Mouse (Mus musculus): ENCODE data around the gene Samd1. TPM values are rescaled to one million over a fixed set of nuclear protein-coding genes. Genes with fewer than 3 reads are reported as not detected.

Gene Samd1
- polyA plus RNA-seq (2014; fragmentation: Nextera tagmentation; extraction: Ambion mirVana) = 15.4 and 17.6 TPM in 2 replicates

DNA sequence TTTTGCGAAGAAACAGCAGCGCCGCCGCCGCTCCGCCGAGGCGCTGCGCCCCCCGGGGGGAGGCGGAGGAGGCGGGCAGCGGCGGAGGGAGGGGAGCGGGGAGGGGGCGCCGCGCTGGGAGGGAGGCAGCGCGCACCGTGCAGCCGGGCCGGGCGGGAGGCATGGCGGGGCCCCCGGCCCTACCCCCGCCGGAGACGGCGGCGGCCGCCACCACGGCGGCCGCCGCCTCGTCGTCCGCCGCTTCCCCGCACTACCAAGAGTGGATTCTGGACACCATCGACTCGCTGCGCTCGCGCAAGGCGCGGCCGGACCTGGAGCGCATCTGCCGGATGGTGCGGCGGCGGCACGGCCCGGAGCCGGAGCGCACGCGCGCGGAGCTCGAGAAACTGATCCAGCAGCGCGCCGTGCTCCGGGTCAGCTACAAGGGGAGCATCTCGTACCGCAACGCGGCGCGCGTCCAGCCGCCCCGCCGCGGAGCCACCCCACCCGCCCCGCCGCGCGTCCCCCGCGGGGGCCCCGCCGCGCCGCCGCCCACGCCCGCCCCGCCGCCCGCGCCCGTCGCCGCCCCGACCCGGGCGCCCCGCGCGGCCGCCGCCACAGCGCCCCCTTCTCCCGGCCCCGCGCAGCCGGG, at the start of gene Samd1:
Gene Samd1, plus strand, starts transcription at position 162 of the 631 bp plus-strand sequence.
- no peaks in the 10 kb centered on the region for H3K27me3 ChIP-seq (replicated peaks; ENCODE audit: control insufficient read depth, insufficient read depth, low read length)
- peak within 1 kb of the TSS; percentile 79 for H3K9ac ChIP-seq (ENCODE audit: low read length)
- H3K27ac ChIP-seq (ENCODE audit: low read depth) = peak within 1 kb of the TSS; percentile 97
- WGBS = 1% methylated on average over 42 of the region's 112 CpGs
- H3K4me3 ChIP-seq (ENCODE audit: low read depth, low read length) = peak within 1 kb of the TSS; percentile 76
- H3K36me3 ChIP-seq (ENCODE audit: control insufficient read depth, insufficient read depth, low read length) = peaks cover 45% of the 10 kb centered on the region
- ATAC-seq (replicated peaks; ENCODE audit: low FRiP score, low TSS enrichment, low read depth) = 0 out of 2 replicates have a peak, but pooled peaks have one; percentile 7
- peaks cover 17% of the 10 kb centered on the region for H3K4me1 ChIP-seq (replicated peaks; ENCODE audit: control insufficient read depth, insufficient read depth, low read length)
- no peaks in the 10 kb centered on the region for H3K9me3 ChIP-seq (ENCODE audit: control insufficient read depth, low read length)
- peak within 1 kb of the TSS; percentile 81 for H3K4me2 ChIP-seq (ENCODE audit: low read length)
- peak; percentile 78 for DNase-seq (ENCODE audit: low spot score)

DNA sequence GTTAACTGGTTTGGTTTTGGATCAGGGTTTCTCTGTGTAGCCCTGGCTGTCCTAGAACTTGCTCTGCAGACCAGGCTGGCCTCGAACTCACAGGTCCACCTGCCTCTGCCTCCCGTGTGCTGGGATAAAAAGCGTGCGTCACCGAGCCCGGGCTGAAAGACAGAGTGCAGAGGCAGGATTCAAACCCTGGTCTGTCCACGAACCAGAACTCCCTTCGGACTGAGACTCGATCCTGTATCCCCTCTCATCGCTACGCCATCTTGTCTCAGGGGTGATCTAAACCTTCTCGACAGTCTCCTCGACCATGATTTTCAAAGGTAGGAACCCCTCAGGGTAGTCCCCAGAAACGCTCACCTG, 42.7 kb upstream of the Samd1 start:
- Histone ChIP-seq H3K4me2 (ENCODE audit: low read length) (peak overlapping the region; percentile 56), H3K36me3 (ENCODE audit: control insufficient read depth, insufficient read depth, low read length) (no peaks in the 10 kb centered on the region), H3K9ac (ENCODE audit: low read length) (peak overlapping the region; percentile 45), H3K4me3 (ENCODE audit: low read depth, low read length) (peak overlapping the region; percentile 74), H3K27me3 (replicated peaks; ENCODE audit: control insufficient read depth, insufficient read depth, low read length) (no peaks in the 10 kb centered on the region), H3K9me3 (ENCODE audit: control insufficient read depth, low read length) (no peaks in the 10 kb centered on the region), H3K4me1 (replicated peaks; ENCODE audit: control insufficient read depth, insufficient read depth, low read length) (peaks cover 10% of the 10 kb centered on the region), H3K27ac (ENCODE audit: low read depth) (no peak overlapping the region)
- 2% methylated on average over 14 of the region's 14 CpGs for WGBS
- no peak for ATAC-seq (replicated peaks; ENCODE audit: low FRiP score, low TSS enrichment, low read depth)
- DNase-seq (ENCODE audit: low spot score) = no peak

DNA sequence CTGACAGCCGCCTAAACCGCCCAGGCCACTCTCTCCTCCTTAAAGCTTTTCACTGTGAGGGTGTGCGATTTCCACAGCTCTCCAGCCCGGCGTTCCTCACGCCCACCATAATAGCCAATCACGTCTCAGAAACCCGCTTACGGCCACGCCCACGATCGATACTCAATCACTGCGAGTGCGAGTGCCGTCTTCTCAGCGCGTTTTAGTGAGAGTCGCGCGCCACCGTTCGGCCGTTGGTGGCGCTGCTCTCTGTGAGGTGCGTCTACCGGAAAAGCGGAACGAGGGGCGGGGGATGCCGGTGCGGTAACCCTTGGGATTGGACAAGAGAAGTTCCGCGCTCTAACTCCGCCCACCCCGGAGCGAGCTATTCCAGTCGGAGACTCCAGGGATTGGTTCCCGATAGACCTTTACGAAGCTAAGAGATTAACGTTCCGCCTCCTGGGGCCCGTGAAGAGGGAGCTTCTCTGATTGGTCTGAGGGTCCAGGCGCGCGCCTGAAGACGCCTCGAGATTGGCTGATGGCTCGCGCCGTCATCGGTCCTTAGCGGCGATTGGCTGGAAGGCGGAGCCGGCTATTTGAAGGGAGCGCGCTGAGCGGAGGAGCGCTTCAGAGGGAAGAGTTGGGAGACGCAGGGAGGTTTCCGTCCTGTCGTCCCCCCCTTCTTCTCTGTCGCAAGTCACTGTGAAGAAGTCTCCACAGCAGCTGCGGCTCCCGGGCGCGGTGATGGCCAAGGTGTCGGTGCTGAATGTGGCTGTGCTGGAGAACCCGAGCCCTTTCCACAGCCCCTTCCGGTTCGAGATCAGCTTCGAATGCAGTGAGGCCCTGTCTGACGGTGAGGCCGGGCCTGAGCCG, 42.1 kb upstream of the Samd1 start, which contains the start of the genes Gm10644 and Asf1b:
Gene Gm10644, minus strand, starts transcription at position 100 of the 852 bp plus-strand sequence.
Gene Asf1b, plus strand, starts transcription at position 402 of the 852 bp plus-strand sequence.
- Histone ChIP-seq H3K9me3 (ENCODE audit: control insufficient read depth, low read length) (no peaks in the 10 kb centered on the region), H3K4me2 (ENCODE audit: low read length) (peak within 1 kb of the TSS; percentile 72), H3K4me1 (replicated peaks; ENCODE audit: control insufficient read depth, insufficient read depth, low read length) (peaks cover 10% of the 10 kb centered on the region), H3K27ac (ENCODE audit: low read depth) (no peak within 1 kb of the TSS), H3K4me3 (ENCODE audit: low read depth, low read length) (peak within 1 kb of the TSS; percentile 74), H3K9ac (ENCODE audit: low read length) (peak within 1 kb of the TSS; percentile 56), H3K36me3 (ENCODE audit: control insufficient read depth, insufficient read depth, low read length) (no peaks in the 10 kb centered on the region), H3K27me3 (replicated peaks; ENCODE audit: control insufficient read depth, insufficient read depth, low read length) (no peaks in the 10 kb centered on the region)
- under 1% methylated on average over 74 of the region's 75 CpGs for WGBS
- DNase-seq (ENCODE audit: low spot score) = peak; percentile 96
- ATAC-seq (replicated peaks; ENCODE audit: low FRiP score, low TSS enrichment, low read depth) = peak; percentile 99

GRCm38 (mm10) chr8:83955958-83956218, 41.6 kb upstream of the Samd1 start:
- Histone ChIP-seq H3K4me3 (ENCODE audit: low read depth, low read length) (peak overlapping the region; percentile 74), H3K36me3 (ENCODE audit: control insufficient read depth, insufficient read depth, low read length) (no peaks in the 10 kb centered on the region), H3K4me1 (replicated peaks; ENCODE audit: control insufficient read depth, insufficient read depth, low read length) (peaks cover 10% of the 10 kb centered on the region), H3K27ac (ENCODE audit: low read depth) (no peak overlapping the region), H3K27me3 (replicated peaks; ENCODE audit: control insufficient read depth, insufficient read depth, low read length) (no peaks in the 10 kb centered on the region), H3K9me3 (ENCODE audit: control insufficient read depth, low read length) (no peaks in the 10 kb centered on the region), H3K4me2 (ENCODE audit: low read length) (peak overlapping the region; percentile 72), H3K9ac (ENCODE audit: low read length) (peak overlapping the region; percentile 56)
- ATAC-seq (replicated peaks; ENCODE audit: low FRiP score, low TSS enrichment, low read depth) (no peak), DNase-seq (ENCODE audit: low spot score) (no peak)
- 4% methylated on average over 15 of the region's 15 CpGs for WGBS

GRCm38 (mm10) chr8:83956789-83957188, 40.7 kb upstream of the Samd1 start:
- Histone ChIP-seq H3K27me3 (replicated peaks; ENCODE audit: control insufficient read depth, insufficient read depth, low read length) (no peaks in the 10 kb centered on the region), H3K9me3 (ENCODE audit: control insufficient read depth, low read length) (no peaks in the 10 kb centered on the region), H3K27ac (ENCODE audit: low read depth) (no peak overlapping the region), H3K9ac (ENCODE audit: low read length) (peak overlapping the region; percentile 56; the same call in 1 of the 2 replicates), H3K4me3 (ENCODE audit: low read depth, low read length) (peak overlapping the region; percentile 74), H3K36me3 (ENCODE audit: control insufficient read depth, insufficient read depth, low read length) (no peaks in the 10 kb centered on the region), H3K4me2 (ENCODE audit: low read length) (peak overlapping the region; percentile 72), H3K4me1 (replicated peaks; ENCODE audit: control insufficient read depth, insufficient read depth, low read length) (peaks cover 10% of the 10 kb centered on the region)
- DNase-seq (ENCODE audit: low spot score) = no peak
- WGBS = 20% methylated on average over 1 of the region's 1 CpGs
- ATAC-seq (replicated peaks; ENCODE audit: low FRiP score, low TSS enrichment, low read depth) = no peak

DNA sequence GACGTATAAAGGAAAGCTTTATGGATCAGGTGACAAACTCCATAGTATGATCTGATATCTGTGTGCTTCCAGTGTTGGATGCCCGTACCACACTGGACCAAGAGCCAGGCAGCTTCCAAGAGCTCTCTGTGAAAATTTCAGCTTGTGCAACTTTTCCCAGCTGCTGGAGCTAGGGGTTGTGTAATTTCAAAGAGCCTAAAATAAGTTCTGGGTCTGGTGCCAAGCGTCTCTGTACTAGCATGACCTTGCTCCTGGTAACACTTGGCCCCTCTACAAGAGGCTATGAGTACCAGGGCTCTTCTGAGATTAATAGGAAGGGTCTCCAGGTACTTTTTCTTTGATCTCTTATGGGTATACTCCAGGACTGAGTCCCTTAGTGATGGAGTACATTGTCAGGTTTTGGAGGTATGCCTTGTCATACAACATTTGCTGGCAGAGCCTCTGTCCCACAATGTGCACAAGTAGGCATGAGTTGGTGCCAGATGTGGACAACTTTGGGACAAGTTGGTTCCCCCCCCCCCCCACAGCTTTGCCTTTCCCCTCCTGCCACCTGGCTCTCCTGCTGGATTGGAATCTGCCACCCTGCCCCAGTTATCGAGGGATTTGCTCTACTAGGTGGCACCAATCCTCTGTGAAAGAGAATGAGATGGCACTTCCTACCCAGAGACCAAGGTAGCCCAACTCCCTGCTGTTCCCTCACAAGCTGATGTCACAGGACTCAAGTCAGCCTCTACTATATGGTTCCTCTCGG, 33.3 kb upstream of the Samd1 start:
- no peaks in the 10 kb centered on the region for H3K4me1 ChIP-seq (replicated peaks; ENCODE audit: control insufficient read depth, insufficient read depth, low read length)
- no peak overlapping the region for H3K27ac ChIP-seq (ENCODE audit: low read depth)
- ATAC-seq (replicated peaks; ENCODE audit: low FRiP score, low TSS enrichment, low read depth) = no peak
- H3K4me2 ChIP-seq (ENCODE audit: low read length) = no peak overlapping the region
- 89% methylated on average over 5 of the region's 5 CpGs for WGBS
- H3K27me3 ChIP-seq (replicated peaks; ENCODE audit: control insufficient read depth, insufficient read depth, low read length) = no peaks in the 10 kb centered on the region
- no peak for DNase-seq (ENCODE audit: low spot score)
- peaks cover 32% of the 10 kb centered on the region for H3K36me3 ChIP-seq (ENCODE audit: control insufficient read depth, insufficient read depth, low read length)
- H3K9me3 ChIP-seq (ENCODE audit: control insufficient read depth, low read length) = no peaks in the 10 kb centered on the region
- no peak overlapping the region for H3K4me3 ChIP-seq (ENCODE audit: low read depth, low read length)
- H3K9ac ChIP-seq (ENCODE audit: low read length) = no peak overlapping the region

GRCm38 (mm10) chr8:83967701-83968100, 29.8 kb upstream of the Samd1 start:
- ATAC-seq (replicated peaks; ENCODE audit: low FRiP score, low TSS enrichment, low read depth) = no peak
- Histone ChIP-seq H3K4me1 (replicated peaks; ENCODE audit: control insufficient read depth, insufficient read depth, low read length) (0 out of 2 replicates have a peak, but pooled peaks cover 4% of the 10 kb centered on the region), H3K27me3 (replicated peaks; ENCODE audit: control insufficient read depth, insufficient read depth, low read length) (no peaks in the 10 kb centered on the region), H3K4me2 (ENCODE audit: low read length) (no peak overlapping the region), H3K36me3 (ENCODE audit: control insufficient read depth, insufficient read depth, low read length) (peaks cover 40% of the 10 kb centered on the region), H3K9me3 (ENCODE audit: control insufficient read depth, low read length) (no peaks in the 10 kb centered on the region), H3K4me3 (ENCODE audit: low read depth, low read length) (no peak overlapping the region), H3K9ac (ENCODE audit: low read length) (no peak overlapping the region), H3K27ac (ENCODE audit: low read depth) (no peak overlapping the region)
- 87% methylated on average over 7 of the region's 7 CpGs for WGBS
- no peak for DNase-seq (ENCODE audit: low spot score)

GRCm38 (mm10) chr8:83971121-83971520, 26.4 kb upstream of the Samd1 start:
- Histone ChIP-seq H3K27me3 (replicated peaks; ENCODE audit: control insufficient read depth, insufficient read depth, low read length) (no peaks in the 10 kb centered on the region), H3K36me3 (ENCODE audit: control insufficient read depth, insufficient read depth, low read length) (peaks cover 32% of the 10 kb centered on the region), H3K9me3 (ENCODE audit: control insufficient read depth, low read length) (no peaks in the 10 kb centered on the region), H3K27ac (ENCODE audit: low read depth) (no peak overlapping the region), H3K4me3 (ENCODE audit: low read depth, low read length) (no peak overlapping the region), H3K4me1 (replicated peaks; ENCODE audit: control insufficient read depth, insufficient read depth, low read length) (peaks cover 14% of the 10 kb centered on the region), H3K9ac (ENCODE audit: low read length) (no peak overlapping the region), H3K4me2 (ENCODE audit: low read length) (no peak overlapping the region)
- DNase-seq (ENCODE audit: low spot score) (no peak), ATAC-seq (replicated peaks; ENCODE audit: low FRiP score, low TSS enrichment, low read depth) (no peak)
- WGBS = 84% methylated on average over 4 of the region's 4 CpGs

Data from intestine, embryonic 14.5 days (tissue).